Mouse (Mus musculus) heart, adult 2 months (tissue): ENCODE measurements at regions not wholly inside any gene's neighbourhood (a gene's known extent, or its start where the extent isn't known, plus 50 kb on each side); places are given as distances from the start of the nearest gene placed in this dataset.

Source experiments
- CTCF ChIP-seq: fragments of 200-600 bp; IDR thresholded peaks from 2 replicates; pipeline ENCODE4 v1.8.1; 2022; ENCODE audit warnings: antibody characterized with exemption, mild to moderate bottlenecking, moderate library complexity
- EP300 ChIP-seq: fragments of 200-500 bp; IDR thresholded peaks from 2 replicates; pipeline ENCODE4 v1.6.1; 2011; ENCODE audit warnings: low read depth, low read length, control low read depth; ENCODE audit not compliant: insufficient read depth

- TF ChIP-seq EP300 = no peak
- no peak for TF ChIP-seq CTCF
Measured at GRCm38 (mm10) chr6:20740406-20740805, 474.9 kb upstream of the Kcnd2 start.
